Mouse (Mus musculus): ENCODE results near the gene Usp47.

GRCm38 (mm10) chr7:112055901-112056625 is 32.8 kb downstream of the Usp47 start:
- TF ChIP-seq MAX (IDR thresholded peaks at IDR 0.05) (no peak), CTCF (IDR thresholded peaks at IDR 0.05; ENCODE audit: control insufficient read depth, insufficient read depth, insufficient read length) (no peak), USF1 (IDR thresholded peaks at IDR 0.05; ENCODE audit: low read depth) (no peak)

All from C2C12 (cell line).